Mouse (Mus musculus) kidney, postnatal 0 days (tissue): ENCODE results near the gene Tm9sf2. TPM values are rescaled to one million over a fixed set of nuclear protein-coding genes. Genes with fewer than 3 reads are reported as not detected.

ENCODE experiments used
- ATAC-seq: fragments of 200-750 bp; cut with Nextera tagmentation; replicated peaks from 2 replicates; pipeline ENCODE4 v1.8.0; 2017; ENCODE audit warnings: low read depth, moderate number of reproducible peaks, moderate TSS enrichment, moderate library complexity; ENCODE audit not compliant: low FRiP score
- DNase-seq: peaks from one replicate; pipeline ENCODE4 v3.0.0-alpha.2; 2016; ENCODE audit warnings: low spot score
- H3K27ac ChIP-seq: fragments of 300-500 bp; sonication (generic); 2 replicates; pipeline ENCODE4 v1.5.1; 2014; ENCODE audit warnings: mild to moderate bottlenecking
- H3K27me3 ChIP-seq: fragments of 300-500 bp; sonication (generic); 2 replicates; pipeline ENCODE4 v1.6.1; 2014; ENCODE audit warnings: low read length, mixed read lengths; ENCODE audit not compliant: insufficient read depth
- H3K36me3 ChIP-seq: fragments of 300-500 bp; sonication (generic); 2 replicates; pipeline ENCODE4 v1.6.1; 2014; ENCODE audit warnings: low read length, mixed read lengths; ENCODE audit not compliant: insufficient read depth
- H3K4me1 ChIP-seq: fragments of 300-500 bp; sonication (generic); replicated peaks from 2 replicates; pipeline ENCODE4 v1.6.1; 2014; ENCODE audit warnings: antibody characterized with exemption, low read length, mixed read lengths; ENCODE audit not compliant: insufficient read depth
- H3K4me2 ChIP-seq: fragments of 300-500 bp; sonication (generic); 2 replicates; pipeline ENCODE4 v1.6.1; 2014; ENCODE audit warnings: mild to moderate bottlenecking, low read length, moderate library complexity, mixed read lengths
- H3K4me3 ChIP-seq: fragments of 300-500 bp; sonication (generic); replicated peaks from 2 replicates; pipeline ENCODE4 v1.5.1; 2014; ENCODE audit warnings: low read depth, low read length
- H3K9ac ChIP-seq: fragments of 300-500 bp; sonication (generic); 2 replicates; pipeline ENCODE4 v1.6.1; 2014; ENCODE audit warnings: low read depth, low read length
- H3K9me3 ChIP-seq: fragments of 300-500 bp; sonication (generic); replicated peaks from 2 replicates; pipeline ENCODE4 v1.6.1; 2016; ENCODE audit warnings: low read length, inconsistent platforms, mixed read lengths
- CTCF ChIP-seq: IDR thresholded peaks from 2 replicates; pipeline ENCODE4 v1.5.1; 2016; ENCODE audit warnings: antibody characterized with exemption, low read depth, mild to moderate bottlenecking, moderate library complexity
- WGBS: fragments of 180-500 bp; shearing (Covaris S2); extraction: QIAGEN DNeasy Blood & Tissue Kit; methylation state at CpG from one replicate; pipeline ENCODE4 v1.1.7; 2014; 5-methylcytosine and 5-hydroxymethylcytosine counted together
- polyA plus RNA-seq: library from polyadenylated mRNA; unstranded; fragments of >200 nt; fragmentation: Nextera tagmentation; extraction: Ambion mirVana; gene quantifications from 2 replicates; pipeline ENCODE4 v1.2.1, GENCODE M21; 2015

The Tm9sf2 gene
- polyA plus RNA-seq, 1 experiment from 2014 or later: 221 TPM

- 88% methylated on average over 7 of the region's 7 CpGs for WGBS
- TF ChIP-seq CTCF: no peak
- DNase-seq: no peak
- Histone ChIP-seq H3K4me2 (no peak overlapping the region), H3K9ac (no peak overlapping the region), H3K4me1 (no peaks in the 10 kb centered on the region), H3K27me3 (no peaks in the 10 kb centered on the region), H3K4me3 (no peak overlapping the region), H3K36me3 (peaks cover 47% of the 10 kb centered on the region), H3K27ac (no peak overlapping the region), H3K9me3 (no peaks in the 10 kb centered on the region)
- ATAC-seq: no peak
Observed at GRCm38 (mm10) chr14:122157738-122158137, 50.9 kb downstream of the Tm9sf2 start.

DNA sequence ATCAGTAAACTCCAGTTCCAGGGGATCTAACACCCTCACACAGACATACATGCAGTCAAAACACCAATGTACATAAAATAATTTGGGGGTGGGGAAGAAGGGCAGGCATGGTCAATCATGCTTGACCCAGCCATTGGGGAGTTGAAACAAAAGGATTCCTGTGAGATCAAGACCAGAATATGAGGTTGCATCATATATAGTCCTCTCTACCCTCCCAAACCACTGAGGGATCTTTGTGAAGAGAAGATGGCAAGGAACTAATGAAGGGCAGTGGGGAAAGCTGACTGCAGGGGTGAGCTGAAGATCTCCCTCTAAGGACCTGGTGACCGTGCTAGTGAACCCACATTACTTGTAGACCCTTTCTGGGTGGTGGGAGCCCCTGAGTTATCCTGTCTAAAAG lies 54.1 kb downstream of the Tm9sf2 start:
- Histone ChIP-seq H3K36me3 (peaks cover 18% of the 10 kb centered on the region), H3K27ac (no peak overlapping the region)
- no peak for DNase-seq

GRCm38 (mm10) chr14:122168912-122169311 lies 62.1 kb downstream of the Tm9sf2 start:
- no peak for DNase-seq
- no peak for TF ChIP-seq CTCF
- no peak overlapping the region for H3K9ac ChIP-seq
- H3K36me3 ChIP-seq: no peaks in the 10 kb centered on the region
- H3K27me3 ChIP-seq: no peaks in the 10 kb centered on the region
- H3K4me3 ChIP-seq: no peak overlapping the region
- H3K4me2 ChIP-seq: no peak overlapping the region
- H3K4me1 ChIP-seq: no peaks in the 10 kb centered on the region
- H3K27ac ChIP-seq: no peak overlapping the region
- H3K9me3 ChIP-seq: no peaks in the 10 kb centered on the region
- 83% methylated on average over 7 of the region's 7 CpGs for WGBS
- ATAC-seq: no peak

More for the DNA sequence above, 54.1 kb downstream of the Tm9sf2 start:
- Histone ChIP-seq H3K27me3 (no peaks in the 10 kb centered on the region), H3K9ac (no peak overlapping the region), H3K4me3 (no peak overlapping the region), H3K9me3 (no peaks in the 10 kb centered on the region), H3K4me1 (no peaks in the 10 kb centered on the region), H3K4me2 (no peak overlapping the region)
- ATAC-seq: no peak
- no peak for TF ChIP-seq CTCF
- WGBS: 100% methylated on average over 1 of the region's 1 CpGs

- Histone ChIP-seq H3K27me3 (no peaks in the 10 kb centered on the region), H3K4me3 (no peak overlapping the region), H3K27ac (no peak overlapping the region), H3K4me1 (no peaks in the 10 kb centered on the region), H3K4me2 (no peak overlapping the region), H3K36me3 (no peaks in the 10 kb centered on the region), H3K9ac (no peak overlapping the region), H3K9me3 (no peaks in the 10 kb centered on the region)
- DNase-seq: no peak
- WGBS: 75% methylated on average over 7 of the region's 7 CpGs
- ATAC-seq: no peak
- TF ChIP-seq CTCF: no peak
Observed at GRCm38 (mm10) chr14:122170202-122170781, 63.5 kb downstream of the Tm9sf2 start.

GRCm38 (mm10) chr14:122171031-122171430 lies 64.2 kb downstream of the Tm9sf2 start:
- Histone ChIP-seq H3K9ac (no peak overlapping the region), H3K27ac (no peak overlapping the region), H3K4me1 (no peaks in the 10 kb centered on the region), H3K36me3 (no peaks in the 10 kb centered on the region), H3K27me3 (no peaks in the 10 kb centered on the region), H3K4me3 (no peak overlapping the region), H3K9me3 (no peaks in the 10 kb centered on the region), H3K4me2 (no peak overlapping the region)
- WGBS: 74% methylated on average over 7 of the region's 7 CpGs
- ATAC-seq: 0 out of 2 replicates have a peak, but pooled peaks have one; percentile 66
- no peak for DNase-seq
- TF ChIP-seq CTCF: no peak

DNA sequence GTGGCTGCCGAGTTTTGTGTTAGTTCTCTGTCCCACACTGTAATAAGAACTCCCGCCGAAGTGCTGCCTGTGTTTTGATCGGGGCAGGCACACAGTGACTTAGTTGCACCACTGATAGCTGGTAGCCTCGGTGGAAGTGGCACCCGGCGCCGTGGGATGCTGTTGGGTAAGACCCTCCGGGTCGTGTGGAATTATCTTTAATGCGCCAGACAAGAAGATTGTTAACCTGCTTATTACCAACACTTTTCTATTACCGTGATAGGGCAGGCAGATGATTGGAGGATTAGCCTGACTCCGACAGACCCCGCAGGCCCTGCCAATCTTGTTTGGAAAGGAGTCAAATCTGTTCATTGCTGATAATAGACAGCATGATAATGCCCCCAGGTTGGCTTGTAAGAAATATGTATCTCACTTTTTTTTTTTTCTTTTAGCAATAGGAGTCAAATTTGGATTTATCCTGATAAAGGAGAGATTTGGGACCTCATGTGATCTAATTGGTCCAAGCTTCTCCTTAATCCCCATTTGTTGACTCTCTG lies 69.5 kb downstream of the Tm9sf2 start:
- no peak overlapping the region for H3K4me2 ChIP-seq
- no peak overlapping the region for H3K4me3 ChIP-seq
- no peaks in the 10 kb centered on the region for H3K9me3 ChIP-seq
- no peak for TF ChIP-seq CTCF
- H3K27me3 ChIP-seq: no peaks in the 10 kb centered on the region
- no peak overlapping the region for H3K9ac ChIP-seq
- H3K4me1 ChIP-seq: no peaks in the 10 kb centered on the region
- 84% methylated on average over 14 of the region's 14 CpGs for WGBS
- H3K36me3 ChIP-seq: no peaks in the 10 kb centered on the region
- H3K27ac ChIP-seq: no peak overlapping the region
- DNase-seq (no peak), ATAC-seq (no peak)

- WGBS: 76% methylated on average over 16 of the region's 16 CpGs
- ATAC-seq: no peak
Observed at GRCm38 (mm10) chr14:122179262-122179661, 72.4 kb downstream of the Tm9sf2 start.

More at GRCm38 (mm10) chr14:122179262-122179661, 72.4 kb downstream of the Tm9sf2 start:
- no peak for DNase-seq
- Histone ChIP-seq H3K4me2 (no peak overlapping the region), H3K9me3 (no peaks in the 10 kb centered on the region), H3K4me1 (no peaks in the 10 kb centered on the region), H3K9ac (no peak overlapping the region), H3K4me3 (no peak overlapping the region), H3K36me3 (no peaks in the 10 kb centered on the region), H3K27me3 (no peaks in the 10 kb centered on the region), H3K27ac (no peak overlapping the region)
- no peak for TF ChIP-seq CTCF
